Mouse (Mus musculus): ENCODE measurements at regions not wholly inside any gene's neighbourhood (a gene's known extent, or its start where the extent isn't known, plus 50 kb on each side); places are given as distances from the start of the nearest gene placed in this dataset.

DNA sequence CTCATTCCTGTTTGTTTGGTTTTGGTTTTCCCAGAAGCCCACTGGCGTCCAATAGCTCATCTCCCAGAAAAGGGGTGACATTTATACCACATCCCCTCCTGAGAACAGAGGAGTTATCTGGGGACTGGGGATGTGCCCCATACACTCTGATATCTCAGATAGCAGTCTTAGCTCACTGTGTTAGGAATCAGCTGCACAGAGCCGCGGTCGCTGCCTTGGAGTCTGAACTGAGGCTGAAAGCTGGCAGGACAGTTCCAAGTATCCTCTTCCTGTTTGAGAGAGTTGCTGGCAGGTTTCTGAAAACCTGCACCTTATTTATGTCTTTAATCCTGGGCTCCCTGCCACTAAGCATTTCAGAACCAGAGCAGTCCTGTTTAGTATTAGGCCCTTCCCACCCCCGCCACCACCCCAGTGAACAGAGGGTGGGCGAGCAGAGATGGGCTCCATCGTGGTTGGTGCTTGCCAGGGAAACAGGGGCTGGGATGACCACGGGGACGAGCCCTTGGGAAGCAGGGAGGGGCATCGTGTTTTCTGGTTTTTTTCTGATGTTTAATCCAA is 163.8 kb downstream of the Chic2 start:
- Histone ChIP-seq H3K9ac (no peak overlapping the region), H3K4me3 (no peak overlapping the region), H3K27ac (peak overlapping the region; percentile 38), H3K36me3 (no peaks in the 10 kb centered on the region), H3K27me3 (no peaks in the 10 kb centered on the region), H3K9me3 (no peaks in the 10 kb centered on the region), H3K4me1 (peaks cover 36% of the 10 kb centered on the region), H3K4me2 (no peak overlapping the region)
- peak; percentile 56; the same call in 1 of the 2 replicates for ATAC-seq (ENCODE audit: borderline replicate concordance, extremely low read depth, low FRiP score, low TSS enrichment)
- 35% methylated on average over 10 of the region's 10 CpGs for whole genome bisulfite sequencing

DNA sequence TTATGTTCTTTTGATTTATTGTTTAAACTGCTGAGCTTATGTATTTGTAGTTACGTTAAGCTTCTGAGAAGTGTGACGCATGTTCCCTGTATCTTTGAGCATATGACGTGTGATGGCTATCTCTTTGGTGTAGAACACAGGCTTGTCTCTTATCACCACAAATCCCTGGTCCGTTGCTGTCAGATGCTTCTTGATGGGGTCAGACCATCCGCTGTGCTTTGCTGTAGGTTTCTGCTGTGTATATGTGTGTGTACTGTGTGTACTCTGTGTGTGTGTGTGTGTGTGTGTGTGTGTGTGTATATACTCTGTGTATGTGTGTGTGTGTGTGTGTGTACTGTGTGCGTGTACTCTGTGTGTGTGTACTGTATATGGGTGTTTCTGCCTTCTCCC is 164.5 kb downstream of the Chic2 start:
- peaks cover 43% of the 10 kb centered on the region for H3K4me1 ChIP-seq
- no peaks in the 10 kb centered on the region for H3K27me3 ChIP-seq
- no peaks in the 10 kb centered on the region for H3K36me3 ChIP-seq
- H3K4me2 ChIP-seq, result no peak overlapping the region
- no peak for ATAC-seq (ENCODE audit: borderline replicate concordance, extremely low read depth, low FRiP score, low TSS enrichment)
- no peak overlapping the region for H3K9ac ChIP-seq
- no peaks in the 10 kb centered on the region for H3K9me3 ChIP-seq
- WGBS, result 65% methylated on average over 6 of the region's 6 CpGs
- no peak overlapping the region for H3K4me3 ChIP-seq
- H3K27ac ChIP-seq, result peak overlapping the region; percentile 38; the same call in 1 of the 2 replicates

DNA sequence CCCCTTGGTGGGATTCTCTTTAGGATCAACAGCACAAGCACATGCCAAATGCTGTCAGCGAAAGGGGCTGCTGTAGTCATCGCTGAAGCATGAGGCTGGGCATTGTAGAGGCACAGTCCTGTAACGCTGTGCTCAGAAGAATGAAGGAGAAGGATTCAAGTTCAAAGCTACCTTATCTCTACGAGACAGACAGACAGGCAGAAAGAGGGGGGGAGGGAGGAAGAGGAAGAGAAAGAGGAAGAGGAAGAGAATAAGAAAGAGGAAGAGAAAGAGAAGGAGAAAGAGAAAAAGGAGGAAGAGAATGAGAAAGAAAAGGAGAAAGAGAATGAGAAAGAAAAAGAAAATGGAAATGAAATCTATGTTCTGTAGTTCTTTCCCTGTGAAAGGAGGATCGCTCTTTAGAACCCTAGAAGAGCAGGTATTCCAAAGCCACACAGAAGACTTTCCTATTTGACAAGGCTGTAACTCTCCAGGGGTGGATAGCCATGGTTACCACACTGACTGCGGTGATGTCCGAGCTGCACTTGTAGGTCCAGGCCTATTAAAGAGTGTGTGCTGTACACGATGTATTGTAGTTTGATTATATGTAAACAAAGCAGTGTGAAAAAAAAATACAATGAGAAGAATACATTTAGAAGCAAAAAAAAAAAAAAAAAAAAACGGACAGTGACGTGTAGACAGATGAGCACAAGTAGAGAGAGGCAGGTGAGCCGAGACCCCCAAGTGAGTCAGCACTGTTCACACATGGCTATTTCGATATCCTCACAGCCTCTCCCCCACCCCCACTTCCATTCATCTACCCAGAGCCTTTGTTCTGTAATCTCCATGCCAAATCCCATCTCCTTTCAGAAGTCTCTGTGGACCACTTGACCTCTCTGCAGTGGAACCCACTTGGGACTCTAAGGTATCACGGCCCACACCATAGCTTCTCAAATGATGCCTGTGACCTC is 165.2 kb downstream of the Chic2 start:
- Histone ChIP-seq H3K4me3 (no peak overlapping the region), H3K4me1 (peaks cover 50% of the 10 kb centered on the region), H3K4me2 (no peak overlapping the region), H3K9ac (no peak overlapping the region), H3K27me3 (no peaks in the 10 kb centered on the region), H3K36me3 (no peaks in the 10 kb centered on the region), H3K27ac (no peak overlapping the region), H3K9me3 (no peaks in the 10 kb centered on the region)
- no peak for ATAC-seq (ENCODE audit: borderline replicate concordance, extremely low read depth, low FRiP score, low TSS enrichment)
- WGBS, result 66% methylated on average over 13 of the region's 13 CpGs

DNA sequence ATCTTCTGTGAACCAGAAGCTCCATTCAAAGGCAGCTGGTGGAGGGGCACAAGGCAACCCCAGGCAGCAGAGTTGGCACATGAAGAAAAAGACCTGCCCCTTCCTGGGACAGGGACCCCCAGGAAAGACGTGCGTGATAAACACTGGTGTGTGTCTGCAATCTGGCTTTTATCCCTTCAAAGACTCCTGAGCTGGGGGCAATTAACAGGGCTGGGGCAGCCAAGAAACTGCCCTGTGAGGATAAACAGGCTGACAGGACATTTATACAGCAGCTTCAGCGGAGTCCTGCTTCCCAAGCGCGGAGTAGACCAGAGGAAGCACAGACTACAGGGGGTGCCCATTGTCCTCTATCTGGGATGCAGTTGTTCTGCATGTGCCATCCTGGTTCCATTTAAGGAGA is 167.0 kb downstream of the Chic2 start:
- H3K9ac ChIP-seq, result no peak overlapping the region
- H3K27ac ChIP-seq, result peak overlapping the region; percentile 66
- peak; percentile 33; the same call in 1 of the 2 replicates for ATAC-seq (ENCODE audit: borderline replicate concordance, extremely low read depth, low FRiP score, low TSS enrichment)
- WGBS, result 20% methylated on average over 5 of the region's 5 CpGs
- H3K27me3 ChIP-seq, result no peaks in the 10 kb centered on the region
- H3K4me1 ChIP-seq, result peaks cover 53% of the 10 kb centered on the region
- H3K9me3 ChIP-seq, result no peaks in the 10 kb centered on the region
- H3K4me2 ChIP-seq, result 0 out of 2 replicates have a peak overlapping the region, but pooled peaks have one; percentile 8
- no peak overlapping the region for H3K4me3 ChIP-seq
- H3K36me3 ChIP-seq, result no peaks in the 10 kb centered on the region

DNA sequence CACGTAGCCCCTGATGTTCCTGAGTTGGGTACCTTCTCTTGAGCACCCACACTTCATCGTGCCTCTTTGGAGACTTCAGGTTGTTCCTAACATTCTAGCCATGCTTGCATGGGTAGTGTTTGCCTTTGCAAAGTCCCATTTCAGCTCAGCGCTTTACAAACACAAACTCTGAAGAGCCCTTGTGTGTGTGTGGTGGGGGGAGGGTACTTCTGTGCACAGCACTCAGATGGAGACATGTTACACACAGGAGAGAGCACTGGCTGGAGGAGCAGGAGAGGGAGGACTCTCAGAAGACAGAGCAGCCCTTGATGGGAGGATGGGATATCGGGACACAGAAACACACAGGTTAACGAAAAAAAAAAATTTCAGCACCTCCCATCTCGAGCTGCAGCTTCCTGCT is 167.4 kb downstream of the Chic2 start:
- Histone ChIP-seq H3K27me3 (no peaks in the 10 kb centered on the region), H3K9me3 (no peaks in the 10 kb centered on the region), H3K9ac (no peak overlapping the region), H3K27ac (peak overlapping the region; percentile 66), H3K4me1 (peaks cover 49% of the 10 kb centered on the region), H3K4me2 (0 out of 2 replicates have a peak overlapping the region, but pooled peaks have one; percentile 8), H3K36me3 (no peaks in the 10 kb centered on the region), H3K4me3 (no peak overlapping the region)
- 28% methylated on average over 6 of the region's 6 CpGs for WGBS
- peak; percentile 28; the same call in 1 of the 2 replicates for ATAC-seq (ENCODE audit: borderline replicate concordance, extremely low read depth, low FRiP score, low TSS enrichment)

DNA sequence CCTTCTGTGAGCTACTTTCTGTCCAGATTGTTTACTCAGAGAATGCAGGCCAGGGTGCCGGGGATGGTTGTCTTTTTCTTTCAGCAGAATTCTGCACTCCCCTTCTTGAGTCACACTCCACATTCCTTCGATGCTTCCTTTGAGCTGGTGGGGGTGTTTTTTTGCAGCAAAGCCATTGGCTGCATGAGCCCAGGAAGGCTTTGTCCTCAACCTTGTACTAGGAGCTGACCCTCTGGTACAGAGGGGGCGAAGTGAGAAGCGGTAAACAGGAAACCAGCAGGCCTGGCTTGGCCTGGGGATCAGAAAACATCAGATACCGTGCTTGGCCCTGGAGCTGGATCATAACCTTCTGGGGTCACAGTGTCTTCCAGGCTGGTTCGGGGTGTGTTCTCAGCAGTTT is 169.9 kb downstream of the Chic2 start:
- H3K4me1 ChIP-seq, result peaks cover 41% of the 10 kb centered on the region
- H3K4me2 ChIP-seq, result no peak overlapping the region
- no peak overlapping the region for H3K4me3 ChIP-seq
- H3K27me3 ChIP-seq, result no peaks in the 10 kb centered on the region
- H3K36me3 ChIP-seq, result no peaks in the 10 kb centered on the region
- 13% methylated on average over 6 of the region's 6 CpGs for WGBS
- H3K27ac ChIP-seq, result peak overlapping the region; percentile 56
- ATAC-seq (ENCODE audit: borderline replicate concordance, extremely low read depth, low FRiP score, low TSS enrichment), result peak; percentile 65; the same call in 1 of the 2 replicates
- no peak overlapping the region for H3K9ac ChIP-seq
- H3K9me3 ChIP-seq, result no peaks in the 10 kb centered on the region

DNA sequence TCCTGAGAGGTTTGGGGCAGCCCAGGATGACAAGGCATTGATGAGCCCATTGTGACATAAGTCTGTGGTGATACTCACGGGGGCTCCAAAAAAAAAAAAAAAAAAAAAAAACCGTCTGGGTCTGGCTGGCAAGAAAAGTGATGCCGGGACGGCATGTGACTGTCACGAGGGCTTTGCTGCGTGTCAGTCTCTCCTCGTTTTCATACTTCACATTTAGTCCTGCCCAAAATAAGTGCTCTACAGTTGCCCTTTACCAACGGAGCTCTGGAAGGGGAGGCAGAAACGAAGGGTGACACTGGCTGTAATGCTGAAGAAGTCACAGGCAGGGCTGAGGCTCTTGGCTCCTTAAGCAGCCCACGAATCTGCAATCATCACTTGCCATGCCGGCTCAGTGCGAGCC is 167.9 kb upstream of the Lnx1 start:
- no peak overlapping the region for H3K9ac ChIP-seq
- H3K27me3 ChIP-seq, result no peaks in the 10 kb centered on the region; the same call in 1 of the 2 replicates
- no peaks in the 10 kb centered on the region for H3K36me3 ChIP-seq
- no peaks in the 10 kb centered on the region for H3K9me3 ChIP-seq
- WGBS, result 62% methylated on average over 12 of the region's 12 CpGs
- H3K27ac ChIP-seq, result no peak overlapping the region
- H3K4me1 ChIP-seq, result peaks cover 26% of the 10 kb centered on the region
- ATAC-seq (ENCODE audit: borderline replicate concordance, extremely low read depth, low FRiP score, low TSS enrichment), result no peak
- no peak overlapping the region for H3K4me3 ChIP-seq
- H3K4me2 ChIP-seq, result no peak overlapping the region

DNA sequence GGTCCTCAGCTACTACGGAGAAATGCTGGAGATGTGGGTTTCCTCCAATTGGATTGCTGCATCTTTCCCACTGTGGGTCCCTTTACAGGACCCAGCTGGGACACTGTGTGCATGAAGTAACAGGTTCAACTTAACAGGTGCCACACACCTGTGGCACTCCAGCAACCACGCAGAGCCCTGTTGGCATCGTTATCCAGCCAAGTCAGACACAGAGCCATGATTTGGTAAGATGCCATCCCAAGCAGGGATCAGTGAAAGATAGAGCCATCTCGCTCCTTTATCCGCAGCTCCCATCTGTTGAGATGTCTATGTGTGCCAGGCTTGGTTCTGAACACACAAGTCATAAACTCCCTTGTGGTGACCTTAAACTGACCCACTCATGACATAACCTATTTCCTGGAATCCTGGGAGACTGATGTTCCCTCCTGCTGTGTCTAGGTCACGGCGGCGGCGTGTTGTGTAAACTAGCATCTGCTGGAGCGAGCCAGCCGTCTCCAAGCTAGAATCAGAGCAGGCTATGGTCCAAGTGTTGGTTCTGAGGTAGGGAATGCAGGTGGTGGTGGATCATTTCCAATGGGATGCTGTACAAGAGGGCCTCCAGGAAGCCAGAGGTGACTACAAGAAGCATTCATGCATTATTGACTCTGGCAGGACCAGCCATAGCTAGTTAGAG is 164.5 kb upstream of the Lnx1 start:
- no peak overlapping the region for H3K4me3 ChIP-seq
- H3K27ac ChIP-seq, result no peak overlapping the region
- WGBS, result 87% methylated on average over 11 of the region's 11 CpGs

DNA sequence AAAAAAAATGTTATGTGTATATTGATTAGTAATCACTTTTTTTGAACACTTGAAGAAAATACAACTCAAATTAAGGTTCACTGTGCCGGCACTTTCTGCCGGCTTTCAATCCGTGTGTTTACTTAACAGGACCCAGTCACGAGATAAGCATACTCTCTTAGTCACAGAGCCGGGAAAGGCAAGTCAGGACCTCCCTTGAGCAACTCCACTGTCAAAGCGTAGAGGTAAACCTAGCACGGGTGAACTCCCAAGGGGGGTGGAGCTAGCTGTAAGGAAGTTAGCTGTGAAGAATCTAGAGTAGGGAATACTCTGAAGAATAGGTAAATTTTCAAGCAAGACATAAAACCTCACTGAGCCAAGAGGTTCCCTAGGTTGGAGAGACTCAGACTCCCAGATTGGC is 164.0 kb upstream of the Lnx1 start:
- H3K4me3 ChIP-seq, result no peak overlapping the region

More for the DNA sequence above, 164.5 kb upstream of the Lnx1 start:
- ATAC-seq (ENCODE audit: borderline replicate concordance, extremely low read depth, low FRiP score, low TSS enrichment), result no peak
- H3K9ac ChIP-seq, result no peak overlapping the region
- H3K9me3 ChIP-seq, result no peaks in the 10 kb centered on the region
- H3K4me1 ChIP-seq, result 0 out of 2 replicates have a peak, but pooled peaks cover 9% of the 10 kb centered on the region
- H3K27me3 ChIP-seq, result no peaks in the 10 kb centered on the region; the same call in 1 of the 2 replicates
- no peaks in the 10 kb centered on the region for H3K36me3 ChIP-seq
- H3K4me2 ChIP-seq, result no peak overlapping the region

DNA sequence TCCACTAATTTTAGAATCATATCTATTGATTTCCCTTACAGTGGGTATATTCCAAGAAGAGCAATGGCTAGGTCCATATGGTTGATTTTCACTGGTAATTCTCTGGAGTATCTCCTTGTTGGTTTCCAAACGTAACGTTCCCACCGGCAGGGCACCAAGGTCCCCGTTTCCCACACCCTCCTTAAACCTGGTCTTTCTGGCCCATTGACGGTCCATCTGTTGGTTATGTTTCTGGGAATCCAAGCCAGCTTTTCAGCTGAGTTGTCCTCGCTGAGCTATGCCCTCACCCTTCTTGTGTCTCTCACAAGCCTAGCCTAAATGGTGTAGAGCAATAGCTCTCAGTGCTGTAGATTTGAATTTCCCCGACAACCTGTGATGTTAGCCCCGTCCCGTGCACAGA is 162.7 kb upstream of the Lnx1 start:
- Histone ChIP-seq H3K27me3 (no peaks in the 10 kb centered on the region; the same call in 1 of the 2 replicates), H3K27ac (no peak overlapping the region), H3K9me3 (no peaks in the 10 kb centered on the region), H3K4me2 (no peak overlapping the region), H3K4me3 (no peak overlapping the region), H3K9ac (no peak overlapping the region), H3K36me3 (no peaks in the 10 kb centered on the region), H3K4me1 (0 out of 2 replicates have a peak, but pooled peaks cover 9% of the 10 kb centered on the region)
- ATAC-seq (ENCODE audit: borderline replicate concordance, extremely low read depth, low FRiP score, low TSS enrichment), result no peak
- WGBS, result 87% methylated on average over 9 of the region's 9 CpGs

More for the DNA sequence above, 164.0 kb upstream of the Lnx1 start:
- Histone ChIP-seq H3K4me1 (0 out of 2 replicates have a peak, but pooled peaks cover 9% of the 10 kb centered on the region), H3K36me3 (no peaks in the 10 kb centered on the region), H3K27me3 (no peaks in the 10 kb centered on the region; the same call in 1 of the 2 replicates), H3K4me2 (no peak overlapping the region), H3K9me3 (no peaks in the 10 kb centered on the region), H3K27ac (no peak overlapping the region), H3K9ac (no peak overlapping the region)
- 14% methylated on average over 7 of the region's 7 CpGs for WGBS
- ATAC-seq (ENCODE audit: borderline replicate concordance, extremely low read depth, low FRiP score, low TSS enrichment), result no peak; the same call in 1 of the 2 replicates

DNA sequence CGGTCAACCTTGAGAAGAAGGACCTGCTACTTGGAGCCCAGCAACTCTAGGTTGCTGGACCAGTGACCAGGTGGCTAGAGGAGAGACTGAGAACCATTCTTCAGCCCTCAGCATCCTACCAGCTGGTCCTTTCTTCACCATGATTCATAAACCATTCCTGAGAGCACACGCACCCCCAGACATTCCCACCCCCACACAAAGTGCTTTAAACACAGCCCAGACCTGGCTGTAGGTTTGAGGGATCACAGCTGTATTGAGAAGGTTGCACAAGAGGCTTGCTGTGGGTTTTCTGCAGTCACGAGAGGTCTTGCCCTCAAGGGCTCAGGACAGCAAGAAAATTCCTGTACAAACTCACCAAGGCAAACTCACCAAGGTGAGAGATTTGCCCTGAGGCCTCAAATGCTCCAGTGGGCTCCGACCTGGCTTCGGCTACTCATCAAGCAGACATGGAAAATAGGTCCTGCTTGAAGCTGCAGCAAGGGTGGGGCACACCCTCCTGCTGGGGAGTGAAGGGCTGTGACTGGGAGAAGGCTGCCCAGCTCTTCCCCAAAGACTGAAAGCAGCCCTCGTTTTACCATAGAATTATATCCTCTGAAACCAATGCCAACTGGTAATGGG is 161.9 kb upstream of the Lnx1 start:
- 79% methylated on average over 6 of the region's 6 CpGs for WGBS
- H3K27me3 ChIP-seq, result no peaks in the 10 kb centered on the region; the same call in 1 of the 2 replicates
- no peaks in the 10 kb centered on the region for H3K9me3 ChIP-seq
- no peak overlapping the region for H3K4me3 ChIP-seq
- H3K36me3 ChIP-seq, result no peaks in the 10 kb centered on the region
- ATAC-seq (ENCODE audit: borderline replicate concordance, extremely low read depth, low FRiP score, low TSS enrichment), result no peak
- H3K4me1 ChIP-seq, result 0 out of 2 replicates have a peak, but pooled peaks cover 9% of the 10 kb centered on the region
- no peak overlapping the region for H3K27ac ChIP-seq
- H3K9ac ChIP-seq, result no peak overlapping the region
- no peak overlapping the region for H3K4me2 ChIP-seq
